Mouse (Mus musculus) lung, postnatal 10 days (tissue): Measurements from ENCODE around the gene Osbp2.
"Not testable (repeated sequence)": the region's sequence is repeated elsewhere in the genome, so short reads cannot be mapped to it uniquely, and the experiment has no call there.

Experiments used
- DNase-seq: peaks from one replicate; pipeline ENCODE4 v3.0.0; 2021

The Osbp2 gene

GRCm38 (mm10) chr11:3863454-3864112, at the start of gene Osbp2:
Gene Osbp2, minus strand, starts transcription at chr11:3863903.
- peak; percentile 69 for DNase-seq

GRCm38 (mm10) chr11:3912875-3913271, 49.2 kb upstream of the Osbp2 start:
- peak; percentile 43 for DNase-seq

- no peak for DNase-seq
These were observed 48.6 kb upstream of the Osbp2 start for GRCm38 (mm10) chr11:3912100-3912874.

- not testable (repeated sequence) for DNase-seq
These were observed 47.7 kb upstream of the Osbp2 start for GRCm38 (mm10) chr11:3911440-3911839.

- no peak for DNase-seq
These were observed 47.0 kb upstream of the Osbp2 start for GRCm38 (mm10) chr11:3910513-3911310.

GRCm38 (mm10) chr11:3909236-3909635, 45.5 kb upstream of the Osbp2 start:
- DNase-seq = no peak

GRCm38 (mm10) chr11:3905446-3905845, 41.7 kb upstream of the Osbp2 start:
- no peak for DNase-seq

- no peak for DNase-seq
These were observed 41.0 kb upstream of the Osbp2 start for GRCm38 (mm10) chr11:3904673-3905072.

GRCm38 (mm10) chr11:3903046-3903445, 39.3 kb upstream of the Osbp2 start:
- peak; percentile 93 for DNase-seq

GRCm38 (mm10) chr11:3902516-3902915, 38.8 kb upstream of the Osbp2 start:
- no peak for DNase-seq

- DNase-seq = no peak
These were observed 36.6 kb upstream of the Osbp2 start for GRCm38 (mm10) chr11:3900296-3900695.

- DNase-seq = no peak
These were observed 32.2 kb upstream of the Osbp2 start for GRCm38 (mm10) chr11:3895933-3896332.

- DNase-seq = no peak
These were observed 31.8 kb upstream of the Osbp2 start for GRCm38 (mm10) chr11:3895458-3895857.

- DNase-seq = peak; percentile 96
These were observed 30.9 kb upstream of the Osbp2 start, which contains the start of the genes 4921536K21Rik and Dusp18 for GRCm38 (mm10) chr11:3894406-3895281. Gene 4921536K21Rik, minus strand, starts transcription at chr11:3895098. Gene Dusp18, plus strand, starts transcription at chr11:3895240.

- no peak for DNase-seq
These were observed 30.3 kb upstream of the Osbp2 start for GRCm38 (mm10) chr11:3893970-3894369.

- DNase-seq = no peak
These were observed 23.6 kb upstream of the Osbp2 start for GRCm38 (mm10) chr11:3887331-3887730.

- no peak for DNase-seq
These were observed 20.0 kb upstream of the Osbp2 start for GRCm38 (mm10) chr11:3883711-3884110.

- DNase-seq = peak; percentile 76
These were observed 16.1 kb upstream of the Osbp2 start for GRCm38 (mm10) chr11:3879836-3880235.

- no peak for DNase-seq
These were observed 15.0 kb upstream of the Osbp2 start for GRCm38 (mm10) chr11:3878660-3879059.

GRCm38 (mm10) chr11:3876419-3876818, 12.7 kb upstream of the Osbp2 start:
- no peak for DNase-seq

GRCm38 (mm10) chr11:3864343-3864742, 640 bp upstream of the Osbp2 start:
- no peak for DNase-seq
